Mouse (Mus musculus) cerebellum, adult 2 months (tissue): ENCODE results near the gene Snap91.

Source experiments
- CTCF ChIP-seq: fragments of 200-500 bp; IDR thresholded peaks from 2 replicates; pipeline ENCODE4 v1.5.1; 2011; ENCODE audit warnings: low read depth, mild to moderate bottlenecking, control low read depth, low read length, moderate library complexity, borderline replicate concordance; ENCODE audit not compliant: insufficient read depth
- POLR2A ChIP-seq: fragments of 200-500 bp; IDR thresholded peaks from 2 replicates; pipeline ENCODE4 v1.6.1; 2011; ENCODE audit warnings: low read length, control low read depth, borderline replicate concordance; ENCODE audit not compliant: insufficient read depth

DNA sequence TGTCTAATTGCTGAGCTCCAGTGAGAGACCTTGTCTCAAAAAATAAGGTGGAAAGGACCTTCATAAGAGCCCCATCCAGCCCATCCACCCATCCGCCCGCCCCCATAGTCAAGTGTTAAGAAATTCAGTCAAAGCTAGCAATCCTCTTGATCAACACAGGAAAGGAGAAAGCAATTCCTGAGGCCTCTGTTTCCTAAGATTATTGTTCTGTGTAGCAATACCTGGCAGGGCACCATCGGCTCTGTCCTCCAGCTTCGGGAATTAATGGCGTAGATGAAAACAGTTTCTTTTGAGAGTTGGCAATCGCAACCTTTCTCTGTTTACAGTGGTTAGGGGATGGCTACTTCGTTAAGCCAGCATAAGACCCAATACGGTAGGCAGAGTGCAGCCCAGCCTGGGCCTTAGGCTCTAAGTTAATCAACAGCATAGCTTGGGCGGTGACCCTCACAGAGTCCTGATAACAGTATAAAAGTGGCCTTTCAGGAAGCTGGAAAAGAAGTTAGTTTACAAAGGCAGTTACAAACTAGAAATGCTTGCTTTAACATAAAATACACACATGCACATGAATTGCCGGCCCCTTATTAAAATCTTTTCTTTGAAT is 152.1 kb downstream of the Snap91 start:
- no peak for TF ChIP-seq CTCF
- TF ChIP-seq POLR2A: no peak
